Mouse (Mus musculus) MEL (cell line): Measurements from ENCODE around the gene Smim4.

Experiments
- CTCF ChIP-seq, 3 experiments: IDR thresholded peaks in 2 of 3; conservative IDR thresholded peaks in 1 of 3; 2 replicates each; pipeline ENCODE4 v1.5.1; 2011 to 2012; ENCODE audit warnings: low read length in 3 of 3, low read depth in 2 of 3, mild to moderate bottlenecking in 2 of 3, improper control_type of control experiment in 1 of 3, inconsistent platforms in 1 of 3, mixed read lengths in 1 of 3, moderate library complexity in 1 of 3; ENCODE audit not compliant: control insufficient read depth in 1 of 3, insufficient read depth in 1 of 3, poor library complexity in 1 of 3, severe bottlenecking in 1 of 3
- UBTF ChIP-seq: IDR thresholded peaks from 2 replicates; pipeline ENCODE4 v1.6.1; 2012; ENCODE audit warnings: low read depth, mild to moderate bottlenecking, inconsistent platforms, low read length, improper control_type of control experiment, moderate library complexity, borderline replicate concordance; ENCODE audit not compliant: insufficient read depth

- no peak for TF ChIP-seq UBTF
- TF ChIP-seq CTCF (IDR thresholded peaks at IDR 0.05 in 2 of 3, conservative IDR thresholded peaks at IDR 0.05 in 1 of 3; ENCODE audit: control insufficient read depth in 1 of 3, insufficient read depth in 1 of 3, low read depth in 2 of 3, low read length in 3 of 3, poor library complexity in 1 of 3, severe bottlenecking in 1 of 3): no peak
Observed at GRCm38 (mm10) chr14:31170963-31171362, 42.2 kb upstream of the Smim4 start.
